Mouse (Mus musculus): ENCODE measurements around the gene Nat8l. TPM values are rescaled to one million over a fixed set of nuclear protein-coding genes. Genes with fewer than 3 reads are reported as not detected.
A peak's percentile ranks its signal among the peaks of the same experiment; 100 is the strongest.

Nat8l gene
- polyA plus RNA-seq, 1 experiment from 2014 or later: 5.8 TPM

DNA sequence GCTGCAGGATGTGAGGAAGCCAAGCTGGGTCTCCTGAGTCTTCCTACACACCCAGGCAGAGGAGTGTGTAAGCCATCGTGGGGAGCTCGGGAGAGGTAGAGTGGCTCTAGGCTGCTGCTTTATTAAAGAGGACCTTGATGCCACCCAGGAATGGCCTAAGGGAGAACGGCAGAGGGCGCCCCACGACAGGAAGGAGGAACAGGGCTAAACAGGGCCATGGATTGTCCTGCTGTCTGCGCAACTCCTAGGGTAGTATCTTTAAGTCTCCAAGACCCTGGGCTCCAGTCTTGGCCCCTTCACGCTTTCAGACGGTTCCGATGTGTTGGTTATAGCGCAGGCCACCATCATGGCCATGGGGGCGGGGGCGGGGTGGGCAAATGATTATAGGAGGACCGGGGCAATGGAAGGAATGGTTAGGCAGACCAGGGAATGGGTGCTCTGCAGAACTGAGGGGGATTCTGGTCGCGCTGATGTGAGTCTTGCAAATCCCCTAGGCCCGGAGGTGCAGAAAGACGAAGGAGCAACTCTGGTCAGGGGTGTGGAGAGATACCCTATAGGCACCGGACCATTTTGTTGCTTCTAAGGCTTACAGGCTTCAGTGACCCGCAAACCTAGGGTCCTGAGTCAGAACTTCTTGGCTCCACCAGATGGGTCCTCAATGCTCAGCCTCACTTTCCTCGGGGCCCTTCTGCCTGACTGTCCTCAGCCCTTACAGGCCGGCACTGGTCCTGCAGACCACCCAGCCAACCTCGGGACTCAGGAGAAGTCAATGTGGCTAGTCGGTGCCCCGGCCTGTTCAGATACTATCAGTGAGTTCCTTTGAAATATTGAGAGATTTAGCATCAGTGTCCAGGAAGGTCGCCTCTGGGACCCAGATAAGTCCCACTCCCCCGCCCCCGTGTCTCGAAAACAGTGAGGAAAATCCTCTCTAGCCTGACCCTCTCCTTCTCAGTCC is 836 bp upstream of the Nat8l start:
- H3K9ac ChIP-seq: peak overlapping the region; percentile 98
- ATAC-seq (replicated peaks): 0 out of 2 replicates have a peak, but pooled peaks have one; percentile 4
- H3K9me3 ChIP-seq: no peaks in the 10 kb centered on the region

GRCm38 (mm10) chr5:33996694-33997045 is 886 bp downstream of the Nat8l start:
- Histone ChIP-seq H3K4me2 (peak overlapping the region; percentile 83), H3K4me1 (peaks cover 40% of the 10 kb centered on the region), H3K27me3 (replicated peaks) (no peaks in the 10 kb centered on the region), H3K36me3 (replicated peaks) (peaks cover 11% of the 10 kb centered on the region; the same call in 1 of the 2 replicates), H3K9me3 (no peaks in the 10 kb centered on the region), H3K4me3 (peak overlapping the region; percentile 99), H3K27ac (peak overlapping the region; percentile 100), H3K9ac (peak overlapping the region; percentile 98)
- ATAC-seq (replicated peaks): no peak; the same call in 1 of the 2 replicates
- under 1% methylated on average over 35 of the region's 55 CpGs for WGBS

More for the DNA sequence above, 836 bp upstream of the Nat8l start:
- Histone ChIP-seq H3K4me3 (peak overlapping the region; percentile 99), H3K27me3 (replicated peaks) (no peaks in the 10 kb centered on the region), H3K27ac (peak overlapping the region; percentile 100), H3K36me3 (replicated peaks) (no peaks in the 10 kb centered on the region), H3K4me2 (peak overlapping the region; percentile 83), H3K4me1 (peaks cover 36% of the 10 kb centered on the region)
- whole genome bisulfite sequencing: 29% methylated on average over 27 of the region's 28 CpGs

GRCm38 (mm10) chr5:33997051-33997741 is 1.4 kb downstream of the Nat8l start:
- H3K27ac ChIP-seq: peak overlapping the region; percentile 100
- peak overlapping the region; percentile 99 for H3K4me3 ChIP-seq
- peaks cover 13% of the 10 kb centered on the region; the same call in 1 of the 2 replicates for H3K36me3 ChIP-seq (replicated peaks)
- peak; percentile 32 for ATAC-seq (replicated peaks)
- peak overlapping the region; percentile 98 for H3K9ac ChIP-seq
- H3K9me3 ChIP-seq: no peaks in the 10 kb centered on the region
- H3K4me1 ChIP-seq: peaks cover 40% of the 10 kb centered on the region
- no peaks in the 10 kb centered on the region for H3K27me3 ChIP-seq (replicated peaks)
- peak overlapping the region; percentile 83 for H3K4me2 ChIP-seq
- WGBS: under 1% methylated on average over 66 of the region's 80 CpGs

DNA sequence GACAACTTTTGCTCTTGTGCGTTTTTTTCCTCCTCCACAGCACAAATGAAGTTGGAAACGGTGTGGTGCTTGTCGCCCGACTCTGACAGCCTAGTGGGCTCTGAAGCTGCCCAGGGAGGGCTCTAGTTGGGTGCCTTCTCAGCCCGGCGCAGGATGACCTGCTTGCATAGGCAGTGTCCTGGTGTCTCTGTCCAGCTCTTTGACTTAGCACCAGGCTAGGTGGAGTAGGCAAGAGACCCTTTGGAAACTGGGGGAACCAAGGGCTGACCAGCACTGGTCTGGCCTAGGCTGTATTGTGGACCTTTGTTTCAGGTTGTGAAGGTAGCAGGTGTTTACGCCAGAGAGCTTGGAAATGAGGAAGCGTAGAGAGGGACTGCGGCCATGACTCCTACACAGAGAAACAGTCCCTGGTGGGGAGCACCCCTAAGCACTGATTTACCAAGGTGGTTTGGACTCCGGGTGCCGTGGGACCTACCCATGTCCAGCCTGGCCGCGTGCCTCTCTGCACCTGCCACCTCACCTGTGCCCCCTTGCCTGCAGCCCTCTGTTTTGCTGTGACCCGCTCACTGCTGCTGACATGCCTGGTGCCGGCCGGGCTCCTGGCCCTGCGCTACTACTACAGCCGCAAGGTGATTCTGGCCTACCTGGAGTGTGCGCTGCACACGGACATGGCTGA is 2.2 kb downstream of the Nat8l start:
- H3K4me2 ChIP-seq: peak overlapping the region; percentile 83
- peak overlapping the region; percentile 99 for H3K4me3 ChIP-seq
- H3K27me3 ChIP-seq (replicated peaks): no peaks in the 10 kb centered on the region
- 72% methylated on average over 20 of the region's 20 CpGs for WGBS
- no peaks in the 10 kb centered on the region for H3K9me3 ChIP-seq
- ATAC-seq (replicated peaks): no peak
- peak overlapping the region; percentile 98 for H3K9ac ChIP-seq
- peaks cover 13% of the 10 kb centered on the region; the same call in 1 of the 2 replicates for H3K36me3 ChIP-seq (replicated peaks)
- H3K4me1 ChIP-seq: peaks cover 40% of the 10 kb centered on the region
- peak overlapping the region; percentile 100 for H3K27ac ChIP-seq

GRCm38 (mm10) chr5:33998505-33998877 is 2.7 kb downstream of the Nat8l start:
- Histone ChIP-seq H3K4me3 (peak overlapping the region; percentile 99), H3K27me3 (replicated peaks) (no peaks in the 10 kb centered on the region), H3K9ac (peak overlapping the region; percentile 98; the same call in 1 of the 2 replicates), H3K27ac (no peak overlapping the region), H3K4me2 (peak overlapping the region; percentile 83), H3K9me3 (no peaks in the 10 kb centered on the region), H3K4me1 (peaks cover 40% of the 10 kb centered on the region), H3K36me3 (replicated peaks) (peaks cover 13% of the 10 kb centered on the region; the same call in 1 of the 2 replicates)
- 86% methylated on average over 3 of the region's 3 CpGs for WGBS
- no peak for ATAC-seq (replicated peaks)

GRCm38 (mm10) chr5:33999466-34000090 is 3.8 kb downstream of the Nat8l start:
- no peak overlapping the region for H3K27ac ChIP-seq
- no peak overlapping the region for H3K9ac ChIP-seq

DNA sequence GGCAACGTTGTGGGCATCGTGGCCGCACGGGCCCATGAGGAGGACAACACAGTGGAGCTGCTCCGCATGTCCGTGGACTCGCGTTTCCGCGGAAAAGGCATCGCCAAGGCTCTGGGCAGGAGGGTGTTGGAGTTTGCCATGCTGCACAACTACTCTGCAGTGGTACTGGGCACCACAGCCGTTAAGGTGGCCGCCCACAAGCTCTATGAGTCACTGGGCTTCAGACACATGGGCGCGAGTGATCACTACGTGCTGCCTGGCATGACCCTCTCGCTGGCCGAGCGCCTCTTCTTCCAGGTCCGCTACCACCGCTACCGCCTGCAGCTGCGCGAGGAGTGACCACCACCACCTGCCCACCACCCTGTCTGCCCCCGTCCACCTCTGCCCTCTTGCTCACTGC is 5.0 kb downstream of the Nat8l start:
- Histone ChIP-seq H3K27me3 (replicated peaks) (no peaks in the 10 kb centered on the region), H3K9ac (no peak overlapping the region), H3K4me3 (no peak overlapping the region), H3K4me1 (peaks cover 30% of the 10 kb centered on the region), H3K36me3 (replicated peaks) (peaks cover 13% of the 10 kb centered on the region; the same call in 1 of the 2 replicates), H3K27ac (no peak overlapping the region), H3K9me3 (no peaks in the 10 kb centered on the region), H3K4me2 (no peak overlapping the region)
- WGBS: 95% methylated on average over 25 of the region's 25 CpGs
- ATAC-seq (replicated peaks): no peak

More at GRCm38 (mm10) chr5:33999466-34000090, 3.8 kb downstream of the Nat8l start:
- Histone ChIP-seq H3K27me3 (replicated peaks) (no peaks in the 10 kb centered on the region), H3K9me3 (no peaks in the 10 kb centered on the region), H3K4me2 (peak overlapping the region; percentile 83; the same call in 1 of the 2 replicates), H3K4me3 (peak overlapping the region; percentile 99; the same call in 1 of the 2 replicates), H3K36me3 (replicated peaks) (peaks cover 13% of the 10 kb centered on the region; the same call in 1 of the 2 replicates), H3K4me1 (peaks cover 38% of the 10 kb centered on the region)
- no peak for ATAC-seq (replicated peaks)
- WGBS: 85% methylated on average over 6 of the region's 6 CpGs

DNA sequence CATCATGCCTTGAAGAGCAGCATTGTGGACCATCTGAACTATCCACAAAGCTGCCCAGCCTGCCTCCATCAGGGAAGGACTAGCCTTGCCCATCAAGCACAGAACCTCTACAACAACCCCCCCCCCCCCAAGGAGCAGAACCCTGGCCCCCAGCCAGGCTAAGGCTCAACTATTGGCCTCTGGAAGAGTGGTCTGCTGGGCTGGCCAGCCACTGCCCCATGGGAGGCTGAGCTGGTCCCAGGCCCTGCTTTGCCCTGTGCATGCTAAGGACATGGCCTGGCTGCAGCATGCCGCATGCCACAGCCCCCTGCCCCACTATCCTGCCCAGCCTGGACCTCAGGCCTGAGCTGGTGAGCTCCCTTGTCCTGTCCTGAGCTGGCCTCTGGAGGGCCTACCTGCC is 5.6 kb downstream of the Nat8l start:
- WGBS: 100% methylated on average over 1 of the region's 1 CpGs
- H3K36me3 ChIP-seq (replicated peaks): peaks cover 13% of the 10 kb centered on the region; the same call in 1 of the 2 replicates
- no peaks in the 10 kb centered on the region for H3K9me3 ChIP-seq
- no peak for ATAC-seq (replicated peaks)
- no peak overlapping the region for H3K9ac ChIP-seq
- peaks cover 30% of the 10 kb centered on the region for H3K4me1 ChIP-seq
- no peak overlapping the region for H3K4me2 ChIP-seq
- H3K4me3 ChIP-seq: no peak overlapping the region
- no peaks in the 10 kb centered on the region for H3K27me3 ChIP-seq (replicated peaks)
- H3K27ac ChIP-seq: no peak overlapping the region

DNA sequence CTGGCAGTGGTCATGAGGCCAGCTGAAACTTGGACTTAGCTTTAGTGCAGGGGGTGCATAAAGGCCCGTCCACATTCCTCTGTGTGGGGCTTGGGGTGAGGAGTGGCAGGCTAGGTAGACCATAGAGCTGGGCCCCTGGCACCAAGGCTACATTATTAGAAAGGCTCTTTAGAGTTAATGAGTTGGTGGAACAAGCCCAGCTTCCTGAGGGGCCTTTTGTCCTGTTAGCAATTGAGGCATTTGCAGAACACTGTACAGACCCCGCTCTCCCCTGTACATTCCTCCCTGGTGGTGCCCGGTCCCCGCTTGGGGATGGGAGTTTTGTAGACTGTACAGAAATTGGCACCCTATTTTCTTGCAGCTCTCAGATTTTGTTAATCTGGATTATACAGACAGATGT is 6.9 kb downstream of the Nat8l start:
- ATAC-seq (replicated peaks): no peak
- peaks cover 27% of the 10 kb centered on the region for H3K4me1 ChIP-seq
- H3K9me3 ChIP-seq: no peaks in the 10 kb centered on the region
- no peak overlapping the region for H3K27ac ChIP-seq
- H3K4me3 ChIP-seq: no peak overlapping the region
- no peak overlapping the region for H3K4me2 ChIP-seq
- H3K27me3 ChIP-seq (replicated peaks): no peaks in the 10 kb centered on the region
- no peak overlapping the region for H3K9ac ChIP-seq
- H3K36me3 ChIP-seq (replicated peaks): peaks cover 13% of the 10 kb centered on the region; the same call in 1 of the 2 replicates
- WGBS: 80% methylated on average over 4 of the region's 4 CpGs

DNA sequence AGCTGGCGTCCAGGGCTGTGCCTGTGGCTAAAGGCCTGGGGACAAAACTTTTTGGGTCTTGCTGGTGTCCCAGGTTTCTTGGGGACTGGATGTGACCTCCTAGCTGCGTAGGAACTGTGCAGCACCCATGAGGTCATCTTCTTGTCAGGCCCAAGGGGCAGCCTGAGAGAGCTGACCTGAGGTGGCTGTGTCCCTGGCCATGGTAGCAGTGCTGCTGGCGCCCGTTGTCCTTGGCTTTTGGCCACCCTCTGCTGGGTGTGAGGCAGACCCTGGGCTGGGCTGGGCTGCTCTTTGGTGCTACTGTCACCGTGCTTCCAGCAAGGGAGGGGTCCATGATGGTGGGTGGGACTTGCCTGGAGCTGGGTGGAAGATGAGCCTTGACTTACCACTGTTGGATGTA is 8.8 kb downstream of the Nat8l start:
- Histone ChIP-seq H3K27me3 (replicated peaks) (no peaks in the 10 kb centered on the region), H3K36me3 (replicated peaks) (peaks cover 13% of the 10 kb centered on the region; the same call in 1 of the 2 replicates), H3K27ac (no peak overlapping the region), H3K4me3 (no peak overlapping the region), H3K9me3 (no peaks in the 10 kb centered on the region), H3K9ac (no peak overlapping the region), H3K4me1 (peaks cover 7% of the 10 kb centered on the region), H3K4me2 (no peak overlapping the region)
- WGBS: 88% methylated on average over 5 of the region's 5 CpGs
- ATAC-seq (replicated peaks): no peak

GRCm38 (mm10) chr5:34006832-34007231 is 11.0 kb downstream of the Nat8l start:
- Histone ChIP-seq H3K4me1 (no peaks in the 10 kb centered on the region), H3K9me3 (no peaks in the 10 kb centered on the region), H3K36me3 (replicated peaks) (peaks cover under 1% of the 10 kb centered on the region; the same call in 1 of the 2 replicates), H3K4me3 (no peak overlapping the region), H3K4me2 (no peak overlapping the region), H3K9ac (no peak overlapping the region), H3K27me3 (replicated peaks) (no peaks in the 10 kb centered on the region), H3K27ac (no peak overlapping the region)
- 93% methylated on average over 4 of the region's 4 CpGs for WGBS
- no peak for ATAC-seq (replicated peaks)

Data from midbrain, embryonic 15.5 days (tissue).